Mouse (Mus musculus) right cerebral cortex, postnatal 4 days (tissue): ENCODE measurements around the gene Rpe.
"Not testable (repeated sequence)": the region's sequence is repeated elsewhere in the genome, so short reads cannot be mapped to it uniquely, and the experiment has no call there.

Experiments used
- DNase-seq: peaks from one replicate; pipeline ENCODE4 v3.0.0-alpha.2; 2022

Rpe gene

GRCm38 (mm10) chr1:66700693-66701575 is at the start of gene Rpe:
Gene Rpe, plus strand, starts transcription at chr1:66700831.
- peak; percentile 90 for DNase-seq

GRCm38 (mm10) chr1:66655119-66655746 is 45.4 kb upstream of the Rpe start:
- peak; percentile 43 for DNase-seq

- DNase-seq = no peak
Observed at GRCm38 (mm10) chr1:66655747-66656119, 44.9 kb upstream of the Rpe start.

- DNase-seq = no peak
Observed at GRCm38 (mm10) chr1:66671475-66671874, 29.2 kb upstream of the Rpe start.

GRCm38 (mm10) chr1:66672812-66673211 is 27.8 kb upstream of the Rpe start:
- DNase-seq = no peak

GRCm38 (mm10) chr1:66677928-66678327 is 22.7 kb upstream of the Rpe start:
- no peak for DNase-seq

- no peak for DNase-seq
Observed at GRCm38 (mm10) chr1:66678662-66679061, 22.0 kb upstream of the Rpe start.

- no peak for DNase-seq
Observed at GRCm38 (mm10) chr1:66682974-66683373, 17.7 kb upstream of the Rpe start.

GRCm38 (mm10) chr1:66691772-66692171 is 8.9 kb upstream of the Rpe start:
- DNase-seq = no peak

- DNase-seq = no peak
Observed at GRCm38 (mm10) chr1:66692308-66692707, 8.3 kb upstream of the Rpe start.

GRCm38 (mm10) chr1:66692780-66693392 is 7.7 kb upstream of the Rpe start:
- DNase-seq = no peak

- no peak for DNase-seq
Observed at GRCm38 (mm10) chr1:66694266-66694665, 6.4 kb upstream of the Rpe start.

- no peak for DNase-seq
Observed at GRCm38 (mm10) chr1:66695296-66695695, 5.3 kb upstream of the Rpe start.

GRCm38 (mm10) chr1:66699630-66700029 is 1.0 kb upstream of the Rpe start:
- not testable (repeated sequence) for DNase-seq

- DNase-seq = no peak
Observed at GRCm38 (mm10) chr1:66700149-66700692, 410 bp upstream of the Rpe start.

- no peak for DNase-seq
Observed at GRCm38 (mm10) chr1:66701576-66701940, 927 bp downstream of the Rpe start.

- no peak for DNase-seq
Observed at GRCm38 (mm10) chr1:66702623-66703345, 2.2 kb downstream of the Rpe start.

GRCm38 (mm10) chr1:66704523-66704922 is 3.9 kb downstream of the Rpe start:
- no peak for DNase-seq

- no peak for DNase-seq
Observed at GRCm38 (mm10) chr1:66712859-66713258, 12.2 kb downstream of the Rpe start.

GRCm38 (mm10) chr1:66730581-66730980 is 29.9 kb downstream of the Rpe start:
- DNase-seq = no peak

GRCm38 (mm10) chr1:66768764-66769163 is 68.1 kb downstream of the Rpe start:
- DNase-seq = no peak
